Mouse (Mus musculus) forelimb bud, embryonic 11.5 days (tissue): ENCODE data around the gene Rpgr.

Experiments used
- DNase-seq: peaks from one replicate; pipeline ENCODE4 v3.0.0-alpha.2; 2012; ENCODE audit warnings: low read depth, low spot score

The Rpgr gene

DNA sequence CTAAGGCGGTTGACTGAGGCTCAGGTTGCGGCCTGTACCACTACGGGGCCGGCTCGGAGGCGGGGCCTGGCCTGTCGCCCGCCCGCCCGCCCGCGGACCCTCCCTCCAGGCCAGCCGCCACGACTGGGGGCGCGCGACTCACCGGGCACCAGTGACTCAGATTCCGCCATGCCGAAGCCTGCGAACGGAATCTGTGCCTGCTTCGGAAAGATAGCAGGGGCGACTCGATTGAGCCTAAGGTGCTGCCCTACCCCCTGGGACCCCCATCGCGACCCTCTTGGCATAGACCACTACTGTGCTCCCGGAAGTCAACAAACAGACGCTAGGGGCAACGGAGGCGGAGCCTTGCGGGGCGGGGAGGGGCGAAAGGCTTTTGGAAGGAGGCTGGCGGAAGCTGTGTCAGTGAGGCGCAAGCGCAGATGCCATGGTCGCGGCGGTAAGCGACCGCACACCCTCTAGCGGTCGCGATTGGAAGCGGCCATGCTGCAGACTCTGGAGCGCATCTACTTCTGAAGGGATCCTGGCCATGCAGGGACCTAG is at the start of gene Rpgr:
Gene Rpgr (minus strand): TSS at position 511 of the 540 bp plus-strand sequence.
- DNase-seq, result peak; percentile 92

DNA sequence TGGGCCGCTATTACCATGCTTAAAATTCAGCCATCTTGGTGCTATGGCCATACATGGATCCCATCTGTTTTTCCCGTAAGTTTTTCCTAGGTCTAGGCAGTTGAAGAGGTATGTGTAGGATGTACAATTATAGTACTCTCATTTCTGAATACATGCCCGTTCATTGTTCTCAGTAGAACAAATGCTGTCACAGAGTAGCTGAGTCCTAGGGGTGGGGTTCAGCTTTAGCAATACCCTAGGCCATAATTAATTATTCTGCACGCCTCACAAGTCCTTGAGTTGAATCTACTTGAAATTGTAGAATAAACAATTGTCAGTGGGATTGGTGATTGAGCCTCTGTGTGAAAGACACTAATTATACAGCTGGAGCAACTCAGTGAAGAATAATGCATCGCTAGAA is 41.5 kb upstream of the Rpgr start:
- no peak for DNase-seq

DNA sequence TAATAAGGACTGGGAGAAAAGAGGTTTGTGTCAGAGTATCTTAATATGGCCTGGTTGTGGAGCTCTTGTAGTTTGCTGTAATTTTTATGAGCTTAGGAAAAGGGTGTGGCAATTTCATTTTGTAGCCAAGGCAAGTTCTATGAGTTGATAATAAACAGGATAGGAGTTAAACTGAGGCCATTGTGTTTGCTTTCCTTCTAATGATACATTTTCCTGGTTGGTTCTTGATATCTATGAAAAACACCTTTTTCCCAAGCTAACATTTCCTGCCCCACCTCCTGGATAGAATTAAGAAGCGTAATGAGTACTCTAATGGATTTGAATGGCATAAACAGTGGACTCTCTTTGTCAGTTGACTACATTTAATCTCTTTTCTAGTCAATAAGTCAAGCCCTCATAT is 41.1 kb upstream of the Rpgr start:
- DNase-seq, result no peak

DNA sequence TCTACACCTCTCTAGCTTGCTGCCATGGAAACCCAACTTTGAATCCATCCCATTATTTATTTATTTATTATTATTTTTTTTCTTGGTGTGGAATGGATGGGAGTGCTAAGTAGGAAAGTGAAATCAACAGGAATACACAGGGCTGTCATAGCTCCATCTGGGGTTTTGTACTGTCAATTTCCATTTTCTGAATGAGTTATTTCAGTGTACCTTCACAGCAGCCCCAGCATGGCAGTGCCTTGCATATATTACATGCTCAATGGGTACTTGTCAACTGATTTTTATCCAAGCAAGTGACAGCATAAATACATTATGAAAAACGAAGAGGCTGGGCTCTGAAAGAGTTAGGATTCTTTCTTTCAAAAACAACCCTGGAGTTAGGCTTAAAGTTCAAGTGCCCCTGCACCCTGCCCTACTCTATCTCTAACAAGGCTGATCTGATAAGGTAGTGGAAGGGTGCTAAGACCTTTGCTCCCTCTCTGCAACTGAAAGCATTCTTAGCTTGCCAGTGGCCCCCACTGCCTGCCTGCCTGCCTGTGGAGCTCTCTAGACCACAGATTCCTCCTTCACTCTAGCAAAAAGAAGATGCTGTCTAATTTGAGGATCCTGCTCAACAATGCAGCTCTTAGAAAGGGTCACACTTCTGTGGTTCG is 35.3 kb upstream of the Rpgr start, which contains the start of gene Otc:
Gene Otc (plus strand): TSS at position 454 of the 653 bp plus-strand sequence.
- DNase-seq, result no peak

DNA sequence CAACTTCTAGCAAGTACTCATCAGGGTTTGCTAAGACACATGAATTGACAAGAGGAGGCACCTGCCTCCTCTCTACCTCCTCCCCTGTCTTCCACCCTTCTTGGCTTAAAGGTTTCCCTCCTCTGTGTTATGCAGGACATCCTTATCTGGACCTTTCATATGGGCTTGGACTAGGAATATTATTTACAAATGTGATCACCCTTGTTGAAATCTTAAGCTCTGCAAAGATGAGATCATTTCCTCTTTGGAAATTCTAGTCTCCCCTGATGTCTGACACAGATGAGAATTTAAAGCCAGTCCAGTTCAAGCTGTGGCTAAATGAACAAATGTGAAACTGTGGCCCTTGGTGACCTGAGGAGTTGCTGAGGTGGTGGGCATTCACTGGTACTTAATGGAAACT is 34.6 kb upstream of the Rpgr start:
- no peak for DNase-seq

DNA sequence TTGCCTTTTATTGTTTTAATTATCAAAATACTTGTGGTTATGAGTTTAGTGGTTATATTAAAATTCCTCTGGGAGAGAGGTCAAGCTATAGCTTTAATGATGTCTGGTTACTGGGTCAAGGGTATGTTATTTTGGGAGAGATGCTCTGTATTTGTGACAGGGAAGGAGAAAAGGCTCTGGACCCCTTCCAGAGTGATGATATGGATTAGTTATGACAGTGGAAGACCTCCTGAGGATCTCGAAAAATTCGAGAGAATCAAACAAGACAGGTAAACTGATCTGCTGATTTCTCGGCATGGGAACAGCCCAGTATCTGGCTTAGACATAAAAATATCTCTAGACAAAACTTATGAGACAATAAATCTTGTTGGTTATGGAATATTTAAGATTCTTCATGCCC is 27.2 kb upstream of the Rpgr start:
- DNase-seq, result no peak

DNA sequence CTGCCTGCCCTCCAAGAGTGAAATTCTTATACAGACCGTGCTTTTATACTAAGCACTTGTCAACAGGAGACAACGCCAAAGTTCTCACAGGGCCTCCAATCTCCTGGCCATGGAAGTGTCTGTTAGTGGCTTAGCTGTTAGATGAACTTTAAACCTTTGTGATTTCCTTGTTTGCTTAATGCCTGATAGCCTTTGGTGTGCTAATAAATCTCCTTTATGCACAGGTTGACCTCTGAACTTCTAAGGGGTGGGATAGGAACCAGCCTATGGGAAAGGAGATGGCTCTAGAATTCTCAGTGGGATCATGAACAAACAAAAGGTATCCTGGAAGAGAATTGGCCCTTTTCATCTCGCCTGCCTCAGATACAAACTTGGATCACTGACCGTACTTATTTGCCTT is 22.8 kb upstream of the Rpgr start:
- DNase-seq, result no peak

DNA sequence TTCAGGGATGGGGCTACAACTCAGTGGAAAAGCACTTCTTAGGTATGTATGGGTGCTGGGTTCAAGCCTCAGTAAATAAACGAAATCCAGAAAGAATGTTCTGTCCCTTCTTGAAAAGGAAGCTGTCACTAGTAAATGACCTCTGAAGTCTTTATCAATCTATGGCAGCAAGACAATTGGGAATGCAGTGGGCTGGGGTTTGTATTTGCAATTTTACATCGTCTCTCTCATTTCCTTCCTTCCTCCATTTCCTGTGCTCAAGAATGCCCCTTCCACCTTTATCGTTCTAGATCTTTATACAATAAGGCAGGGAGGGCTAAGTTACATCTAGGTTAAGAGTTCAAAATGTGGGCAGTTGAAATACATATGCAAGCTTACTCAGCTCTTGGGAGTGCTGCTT is 17.9 kb upstream of the Rpgr start:
- DNase-seq, result no peak

DNA sequence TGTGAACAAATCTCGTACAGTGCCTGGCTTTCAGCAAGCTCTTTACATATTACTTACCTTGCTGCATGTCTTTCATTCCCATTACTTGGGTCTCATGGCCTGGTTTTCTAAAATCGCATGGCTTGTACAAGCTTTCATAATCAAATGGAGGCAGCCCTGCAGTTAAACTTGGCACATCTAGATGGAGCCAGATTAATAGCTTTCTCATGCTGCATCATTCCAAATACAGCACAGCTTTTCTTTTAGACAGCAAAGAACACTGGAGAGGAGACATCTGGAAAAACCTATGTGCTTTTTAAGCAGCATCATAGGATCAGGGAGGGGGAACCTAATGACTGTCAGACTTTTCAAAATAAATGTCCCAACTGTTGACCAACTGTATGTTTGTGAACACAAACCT is 16.3 kb upstream of the Rpgr start:
- no peak for DNase-seq

DNA sequence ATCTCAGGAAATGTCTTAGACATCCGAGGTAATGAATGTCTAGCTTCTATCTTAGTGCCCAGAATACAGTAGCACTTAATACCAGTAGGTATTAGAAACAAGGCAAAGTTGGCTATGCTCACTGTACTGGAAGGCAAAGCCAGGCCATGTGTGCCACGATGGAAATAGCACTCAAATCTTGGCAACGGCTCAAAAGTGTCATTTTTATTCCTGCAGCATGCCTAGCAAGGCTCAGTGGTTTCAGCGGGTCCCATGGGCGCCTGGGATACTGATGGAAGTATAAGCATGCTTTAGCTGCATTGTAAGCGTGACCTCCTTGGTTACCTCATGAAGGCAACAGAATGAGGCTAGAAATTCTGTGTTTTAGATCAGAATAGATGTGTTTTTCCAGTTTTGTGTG is 2.6 kb upstream of the Rpgr start:
- no peak for DNase-seq

DNA sequence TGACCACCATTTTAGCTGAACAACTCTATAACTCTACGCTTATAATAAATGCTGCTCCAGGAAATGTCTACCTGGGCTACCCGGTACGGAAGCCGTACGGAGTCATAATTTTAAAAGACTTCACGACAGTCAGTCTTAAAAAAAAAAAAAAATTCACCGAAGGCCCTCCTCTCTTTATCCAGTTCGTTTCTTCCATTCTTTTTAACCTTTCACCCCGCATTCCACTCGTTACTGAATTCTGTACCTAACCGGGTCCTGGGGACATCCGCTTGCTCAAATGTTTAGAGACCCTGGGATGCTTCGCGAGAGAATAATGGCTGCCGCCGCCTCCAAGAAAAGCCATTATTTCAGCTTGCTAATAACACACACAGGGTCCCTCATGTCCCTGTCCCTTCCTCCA is 748 bp downstream of the Rpgr start:
- DNase-seq, result peak; percentile 31

DNA sequence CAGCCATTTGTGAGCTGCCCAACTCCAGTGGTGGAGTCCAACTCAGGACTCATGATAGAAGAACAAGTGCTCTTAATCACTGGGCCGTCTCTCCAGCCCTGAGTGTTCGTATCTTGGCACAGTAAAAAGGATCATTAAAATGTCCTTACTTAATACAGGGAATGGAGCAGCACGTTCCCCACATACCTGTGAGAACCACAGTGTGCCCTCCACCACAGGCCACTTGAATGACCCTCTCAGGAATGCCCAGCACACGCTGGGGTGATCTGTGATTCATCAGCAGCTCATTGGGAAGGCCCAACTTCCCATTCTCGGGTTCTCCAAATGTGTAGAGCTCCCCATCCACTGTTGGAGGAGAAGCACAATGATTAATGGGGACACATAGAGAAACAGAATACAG is 10.8 kb downstream of the Rpgr start:
- no peak for DNase-seq

DNA sequence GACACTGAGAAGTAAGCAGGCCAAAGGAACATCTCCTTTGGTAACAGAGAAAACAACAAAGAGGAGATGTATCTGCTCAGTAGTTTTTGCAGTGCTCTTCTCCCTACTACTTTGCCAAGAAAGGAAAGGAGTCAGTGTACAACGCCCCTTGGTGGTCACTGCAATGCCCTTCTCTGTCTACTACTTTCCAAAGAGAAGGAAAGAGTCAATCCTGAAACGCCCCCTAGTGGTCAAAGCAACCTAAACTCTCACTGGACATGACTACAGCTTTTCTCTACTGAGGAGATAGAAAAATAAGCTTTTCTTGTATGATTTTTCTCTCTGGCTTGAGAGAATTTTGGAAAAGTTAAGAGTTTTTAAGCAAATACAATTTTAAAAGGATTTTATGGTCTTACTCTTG is 15.4 kb downstream of the Rpgr start:
- peak; percentile 33 for DNase-seq

DNA sequence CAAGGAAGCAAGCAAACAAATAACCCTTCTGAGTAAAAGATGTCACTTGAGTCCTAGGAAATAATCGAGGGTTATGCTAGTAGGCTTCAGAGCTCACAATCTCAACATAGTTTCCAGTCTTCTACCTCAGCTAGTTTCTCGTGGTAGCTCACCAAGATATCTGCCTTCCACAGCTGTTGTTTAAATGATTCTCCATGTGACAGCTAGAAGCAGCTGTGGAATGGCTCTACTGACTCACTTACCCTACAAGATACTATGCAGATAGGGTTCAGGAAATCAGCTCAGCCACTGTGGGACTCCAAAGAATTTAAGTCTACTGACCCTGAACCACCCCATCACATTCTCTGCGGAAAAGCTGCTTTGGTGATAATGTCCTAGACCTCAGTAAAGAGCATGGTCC is 64.3 kb downstream of the Rpgr start:
- no peak for DNase-seq

DNA sequence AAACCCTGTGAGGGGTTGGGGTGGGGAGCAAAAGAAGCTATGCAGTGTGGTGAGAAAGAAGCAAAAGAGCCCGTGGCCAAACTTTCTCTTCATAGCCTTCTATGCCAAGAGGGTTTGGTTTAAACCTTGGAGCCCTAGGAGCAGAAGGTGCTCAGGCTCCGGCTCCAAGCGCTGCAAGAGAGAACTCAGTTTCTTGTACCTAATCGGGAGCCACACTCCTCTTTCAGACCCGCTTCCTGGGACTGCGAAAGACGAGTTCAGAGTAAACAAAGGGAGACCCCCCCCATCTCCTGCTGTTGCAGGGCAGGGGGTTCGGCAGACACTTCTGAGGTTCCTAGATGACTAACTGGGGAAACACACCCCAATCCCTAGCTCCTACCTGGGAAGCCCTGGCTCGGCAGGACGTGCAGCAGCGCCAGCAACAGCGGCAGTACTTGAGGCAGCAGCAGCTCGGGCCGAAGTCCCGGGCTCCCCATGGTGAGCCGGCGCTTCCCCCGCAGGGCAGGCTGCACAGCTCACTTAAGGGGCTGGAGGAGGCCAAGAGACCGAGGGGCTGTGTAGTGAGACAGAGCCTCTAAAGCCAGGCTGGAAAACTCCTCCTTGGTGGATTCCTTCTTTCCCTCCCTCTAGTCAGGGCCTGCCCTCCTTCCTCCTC is 99.5 kb downstream of the Rpgr start, which contains the start of gene Srpx:
Gene Srpx (minus strand): TSS at position 645 of the 655 bp plus-strand sequence.
- peak; percentile 7 for DNase-seq

DNA sequence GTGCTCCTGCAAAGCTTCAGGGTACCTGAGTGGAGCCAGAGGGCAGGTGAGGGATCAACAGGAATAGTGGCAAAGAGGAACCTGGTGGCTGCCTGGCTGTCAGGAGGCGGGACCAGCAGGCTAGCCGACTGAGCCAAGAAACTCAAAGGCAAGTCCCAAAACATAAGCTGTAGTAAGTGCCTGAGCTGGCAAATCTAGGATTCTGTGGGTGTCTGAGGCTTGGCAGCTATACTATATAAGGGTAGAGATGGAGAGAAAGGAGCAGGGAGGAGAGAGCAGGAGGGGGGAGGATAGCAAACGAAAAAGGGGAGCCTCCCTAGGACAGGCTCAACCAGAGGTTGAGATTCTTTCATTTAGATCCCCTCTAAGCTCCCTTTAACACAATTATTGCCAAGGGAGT is 100.9 kb downstream of the Rpgr start:
- no peak for DNase-seq

DNA sequence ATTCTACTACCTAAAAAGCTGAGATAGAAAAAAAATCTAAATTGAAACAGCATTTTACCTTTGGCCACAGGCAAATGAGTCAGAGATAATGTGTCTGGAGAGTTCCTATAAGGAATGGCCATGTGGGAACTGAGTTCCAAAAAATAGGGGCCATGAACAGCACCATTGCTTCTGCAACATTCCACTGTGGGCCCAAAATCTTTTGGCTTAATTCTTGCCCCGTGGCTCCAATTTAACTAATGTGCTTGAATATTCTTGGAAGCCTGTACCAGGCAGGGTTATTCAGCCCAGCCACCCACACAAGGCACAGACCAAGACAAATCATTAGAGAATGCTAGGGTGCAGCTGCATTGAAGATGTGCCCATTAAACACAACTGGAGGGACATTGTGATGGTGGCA is 106.0 kb downstream of the Rpgr start:
- DNase-seq, result no peak

DNA sequence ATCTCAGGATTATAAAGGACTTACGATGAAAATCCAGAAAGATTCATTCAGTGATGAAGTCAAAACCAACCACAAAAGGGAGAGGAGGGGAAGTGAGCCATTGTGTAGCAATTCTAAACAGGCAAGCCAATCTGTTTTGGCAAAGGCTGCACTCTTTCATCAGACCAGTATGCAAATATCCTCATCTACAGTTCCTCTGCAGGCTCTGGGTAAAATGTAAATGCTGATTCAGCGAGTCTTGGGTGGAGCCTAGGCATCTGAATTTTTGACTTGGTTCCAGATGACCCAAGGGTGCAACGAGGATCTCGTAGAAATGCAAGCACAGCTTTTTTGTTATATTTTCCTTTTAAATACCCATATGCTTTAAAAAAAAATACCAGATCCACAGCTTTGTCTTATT is 108.2 kb downstream of the Rpgr start:
- DNase-seq, result no peak

DNA sequence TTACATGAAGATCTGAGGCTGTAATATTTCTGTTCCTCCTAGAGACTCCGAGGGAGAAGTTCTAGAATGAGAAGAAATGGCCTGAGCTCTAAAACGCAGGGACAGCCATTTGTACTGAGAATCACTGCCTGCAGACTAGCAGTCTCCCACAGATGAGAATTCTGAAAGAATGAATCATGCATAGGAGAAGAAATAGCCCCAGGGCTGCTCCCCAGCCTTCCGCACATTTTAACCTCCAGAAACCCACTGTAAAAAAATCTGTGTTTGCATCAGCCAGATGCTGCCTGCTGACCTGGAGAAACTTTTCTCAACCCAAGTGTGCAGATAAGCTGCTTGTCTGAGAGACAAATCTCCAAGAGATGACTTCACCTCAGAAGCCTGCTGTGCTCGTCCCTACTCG is 111.2 kb downstream of the Rpgr start:
- no peak for DNase-seq

DNA sequence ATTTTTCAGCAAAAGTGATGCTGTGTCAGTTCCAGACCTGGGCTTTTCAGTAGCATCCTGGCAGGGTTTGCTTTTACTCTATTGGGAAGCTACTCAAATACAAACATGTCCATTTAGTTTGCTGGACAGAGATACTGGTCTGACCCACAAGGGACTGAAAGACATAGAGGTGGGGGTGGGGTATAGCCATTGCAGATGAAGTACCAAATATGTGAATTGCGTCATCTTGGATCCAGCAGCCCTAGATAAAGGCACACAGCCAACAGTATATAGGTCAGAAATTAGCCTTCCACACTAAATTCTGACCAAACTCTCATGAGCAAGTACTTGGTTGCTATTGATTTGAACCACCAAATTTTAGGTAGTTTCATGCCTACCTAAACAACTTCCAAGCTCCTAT is 114.0 kb downstream of the Rpgr start:
- no peak for DNase-seq

DNA sequence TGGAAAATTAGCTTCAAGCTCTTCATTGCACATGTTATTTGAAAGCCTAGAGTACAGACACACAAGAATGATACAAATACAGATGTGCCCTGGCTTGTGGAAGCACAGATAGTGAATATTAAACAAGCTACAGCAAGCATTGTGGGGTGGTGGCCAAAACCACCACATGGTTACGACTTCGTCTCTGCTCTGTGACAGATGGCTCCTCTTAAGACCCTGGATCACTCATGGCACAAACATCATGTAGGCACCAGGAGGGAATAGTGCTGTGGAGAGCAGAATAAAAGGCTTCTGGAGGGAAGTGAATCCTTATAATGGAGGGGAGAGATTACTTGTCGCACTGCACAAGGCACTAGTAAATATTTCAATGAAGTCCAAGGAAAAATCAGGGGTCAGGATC is 120.9 kb downstream of the Rpgr start:
- DNase-seq, result no peak

DNA sequence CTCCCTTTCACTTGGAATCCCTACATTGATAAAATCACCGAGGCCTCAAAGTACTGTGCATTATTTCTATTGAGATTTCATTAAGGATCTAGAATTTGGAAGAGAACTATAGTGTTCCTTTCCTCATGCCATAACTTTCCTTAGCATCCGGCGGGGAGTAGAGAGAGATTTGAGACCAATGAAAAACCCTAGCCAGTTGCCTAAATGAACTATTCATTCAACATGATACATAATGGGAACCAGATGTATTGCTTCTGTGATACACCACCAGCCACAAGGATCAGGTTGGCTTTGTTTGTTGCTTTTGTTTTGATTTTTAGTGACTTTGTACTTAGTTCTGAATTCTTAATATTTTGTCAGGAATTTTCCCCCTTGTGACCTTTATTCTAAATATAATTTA is 136.3 kb downstream of the Rpgr start:
- peak; percentile 1 for DNase-seq

DNA sequence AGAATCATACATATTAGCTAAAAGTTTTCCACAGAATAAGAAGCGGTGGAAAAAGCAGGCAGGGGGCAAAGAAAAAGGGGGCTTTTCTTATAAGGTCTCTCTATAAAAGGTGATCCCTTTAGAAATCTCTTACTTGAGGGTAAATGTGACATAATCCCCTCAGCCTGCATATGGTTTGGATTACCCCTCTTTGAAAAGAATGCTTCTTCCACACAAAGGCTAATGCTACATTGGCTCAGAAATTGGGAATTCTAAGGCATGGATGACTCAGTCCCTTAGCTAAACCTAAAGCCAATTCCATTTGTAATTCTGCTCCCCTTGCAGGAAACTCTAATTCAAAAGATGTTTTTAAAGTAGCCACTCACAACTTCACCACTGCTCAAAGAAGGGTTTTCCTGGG is 136.7 kb downstream of the Rpgr start:
- peak; percentile 11 for DNase-seq
